Mouse (Mus musculus) myocyte (in vitro differentiated cells): ENCODE data around the gene Cast. TPM values are rescaled to one million over a fixed set of nuclear protein-coding genes. Genes with fewer than 3 reads are reported as not detected.

Source experiments
- H3K27me3 ChIP-seq: one replicate; pipeline ENCODE4 v1.6.1; 2011; ENCODE audit not compliant: control insufficient read depth, insufficient read depth, insufficient read length
- H3K36me3 ChIP-seq: one replicate; pipeline ENCODE4 v1.6.1; 2011; ENCODE audit not compliant: control insufficient read depth, insufficient read depth
- H3K4me2 ChIP-seq: one replicate; pipeline ENCODE4 v1.6.1; 2011; ENCODE audit warnings: low read depth, control low read depth
- H3K4me3 ChIP-seq: one replicate; pipeline ENCODE4 v1.5.1; 2011; ENCODE audit warnings: mild to moderate bottlenecking, control low read depth, moderate library complexity
- H3K79me2 ChIP-seq: one replicate; pipeline ENCODE4 v1.6.1; 2011; ENCODE audit not compliant: control insufficient read depth, insufficient read depth
- H3ac ChIP-seq: one replicate; pipeline ENCODE4 v1.6.1; 2011; ENCODE audit not compliant: control insufficient read depth, insufficient read length
- CEBPB ChIP-seq: IDR thresholded peaks from 2 replicates; pipeline ENCODE4 v1.6.1; 2011; ENCODE audit warnings: mild to moderate bottlenecking, moderate library complexity; ENCODE audit not compliant: poor library complexity, insufficient read depth, severe bottlenecking
- E2F4 ChIP-seq: IDR thresholded peaks from one replicate; pipeline ENCODE4 v1.6.1; 2011; ENCODE audit warnings: mild to moderate bottlenecking, control low read depth, moderate library complexity; ENCODE audit not compliant: insufficient read depth
- MAX ChIP-seq: IDR thresholded peaks from one replicate; pipeline ENCODE4 v1.6.1; 2011; ENCODE audit warnings: low read depth, mild to moderate bottlenecking, control low read depth
- MYOD1 ChIP-seq, 3 experiments: IDR thresholded peaks; one replicate each; pipeline ENCODE4 v1.6.1; 2011; ENCODE audit warnings: control low read depth in 2 of 3, low read depth in 2 of 3, mild to moderate bottlenecking in 2 of 3, moderate library complexity in 1 of 3; ENCODE audit not compliant: insufficient read length in 2 of 3, control insufficient read depth in 1 of 3
- MYOG ChIP-seq, 3 experiments: IDR thresholded peaks; one replicate each; pipeline ENCODE4 v1.6.1; 2011; ENCODE audit warnings: control low read depth in 2 of 3, low read depth in 2 of 3, mild to moderate bottlenecking in 2 of 3; ENCODE audit not compliant: insufficient read length in 2 of 3, control insufficient read depth in 1 of 3, insufficient read depth in 1 of 3
- POLR2A ChIP-seq: IDR thresholded peaks from one replicate; pipeline ENCODE4 v1.6.1; 2011; ENCODE audit warnings: low read depth, mild to moderate bottlenecking, control low read depth, moderate library complexity; ENCODE audit not compliant: insufficient read length
- POLR2AphosphoS2 ChIP-seq: IDR thresholded peaks from one replicate; pipeline ENCODE4 v1.6.1; 2011; ENCODE audit warnings: low read depth, control low read depth; ENCODE audit not compliant: insufficient read length
- REST ChIP-seq: IDR thresholded peaks from one replicate; pipeline ENCODE4 v1.6.1; 2011; ENCODE audit warnings: mild to moderate bottlenecking, control low read depth, moderate library complexity; ENCODE audit not compliant: insufficient read depth, insufficient read length
- SRF ChIP-seq: IDR thresholded peaks from one replicate; pipeline ENCODE4 v1.6.1; 2011; ENCODE audit warnings: low read depth; ENCODE audit not compliant: control insufficient read depth, insufficient read length
- TCF12 ChIP-seq: IDR thresholded peaks from one replicate; pipeline ENCODE4 v1.6.1; 2011; ENCODE audit warnings: mild to moderate bottlenecking, control low read depth; ENCODE audit not compliant: poor library complexity, insufficient read depth, severe bottlenecking
- TCF3 ChIP-seq: IDR thresholded peaks from one replicate; pipeline ENCODE4 v1.6.1; 2011; ENCODE audit warnings: low read depth, control low read depth; ENCODE audit not compliant: insufficient read length
- USF1 ChIP-seq: IDR thresholded peaks from one replicate; pipeline ENCODE4 v1.6.1; 2011; ENCODE audit warnings: low read depth, mild to moderate bottlenecking, control low read depth, moderate library complexity
- polyA plus RNA-seq: library from polyadenylated mRNA; unstranded; fragments of >200 nt; fragmentation: generic; extraction: Trizol; gene quantifications from one replicate; pipeline ENCODE4 v1.2.1, GENCODE M21; 2012; ENCODE audit warnings: missing spikeins

Cast gene
- polyA plus RNA-seq, 1 experiment, result 32.4 TPM

GRCm38 (mm10) chr13:74762741-74763140 lies 45.9 kb downstream of the Cast start:
- H3ac ChIP-seq, result no peak overlapping the region
- H3K4me3 ChIP-seq, result no peak overlapping the region
- no peak for TF ChIP-seq POLR2AphosphoS2
- TF ChIP-seq TCF12, result no peak
- TF ChIP-seq MAX, result no peak
- TF ChIP-seq E2F4, result no peak
- no peak for TF ChIP-seq MYOD1 (IDR thresholded peaks at IDR 0.05; ENCODE audit: control insufficient read depth in 1 of 3, insufficient read length in 2 of 3, low read depth in 2 of 3)
- no peak for TF ChIP-seq USF1
- TF ChIP-seq MYOG (IDR thresholded peaks at IDR 0.05; ENCODE audit: control insufficient read depth in 1 of 3, insufficient read depth in 1 of 3, insufficient read length in 2 of 3, low read depth in 2 of 3), result no peak
- no peak for TF ChIP-seq POLR2A
- no peak for TF ChIP-seq CEBPB
- no peak for TF ChIP-seq SRF
- no peak for TF ChIP-seq TCF3
- TF ChIP-seq REST, result no peak
- H3K27me3 ChIP-seq, result no peaks in the 10 kb centered on the region
- H3K36me3 ChIP-seq, result peaks cover 4% of the 10 kb centered on the region
- no peak overlapping the region for H3K4me2 ChIP-seq
- peaks cover 7% of the 10 kb centered on the region for H3K79me2 ChIP-seq

GRCm38 (mm10) chr13:74759152-74759551 lies 49.5 kb downstream of the Cast start:
- no peak overlapping the region for H3ac ChIP-seq
- H3K27me3 ChIP-seq, result no peaks in the 10 kb centered on the region
- no peak overlapping the region for H3K4me2 ChIP-seq
- no peak for TF ChIP-seq POLR2A
- no peak for TF ChIP-seq POLR2AphosphoS2
- TF ChIP-seq REST, result no peak
- no peak for TF ChIP-seq TCF3
- TF ChIP-seq TCF12, result no peak
- TF ChIP-seq E2F4, result no peak
- no peak for TF ChIP-seq SRF
- no peak for TF ChIP-seq MYOD1 (IDR thresholded peaks at IDR 0.05; ENCODE audit: control insufficient read depth in 1 of 3, insufficient read length in 2 of 3, low read depth in 2 of 3)
- no peak for TF ChIP-seq CEBPB
- TF ChIP-seq MAX, result no peak
- TF ChIP-seq USF1, result no peak
- TF ChIP-seq MYOG (IDR thresholded peaks at IDR 0.05; ENCODE audit: control insufficient read depth in 1 of 3, insufficient read depth in 1 of 3, insufficient read length in 2 of 3, low read depth in 2 of 3), result no peak
- H3K79me2 ChIP-seq, result peaks cover 7% of the 10 kb centered on the region
- H3K36me3 ChIP-seq, result peaks cover 4% of the 10 kb centered on the region
- H3K4me3 ChIP-seq, result no peak overlapping the region

- Histone ChIP-seq H3K4me2 (no peak overlapping the region), H3K4me3 (no peak overlapping the region), H3K27me3 (no peaks in the 10 kb centered on the region), H3K79me2 (no peaks in the 10 kb centered on the region), H3ac (no peak overlapping the region), H3K36me3 (peaks cover 56% of the 10 kb centered on the region)
- TF ChIP-seq USF1 (no peak), MAX (no peak), POLR2AphosphoS2 (no peak), CEBPB (no peak), MYOD1 (IDR thresholded peaks at IDR 0.05; ENCODE audit: control insufficient read depth in 1 of 3, insufficient read length in 2 of 3, low read depth in 2 of 3) (no peak), TCF3 (no peak), E2F4 (no peak), POLR2A (no peak), REST (no peak), SRF (no peak), TCF12 (no peak), MYOG (IDR thresholded peaks at IDR 0.05; ENCODE audit: control insufficient read depth in 1 of 3, insufficient read depth in 1 of 3, insufficient read length in 2 of 3, low read depth in 2 of 3) (no peak)
These were observed 65.4 kb downstream of the Cast start for GRCm38 (mm10) chr13:74743219-74743618.

GRCm38 (mm10) chr13:74736396-74736795 lies 72.2 kb downstream of the Cast start:
- Histone ChIP-seq H3K4me3 (no peak overlapping the region), H3K79me2 (no peaks in the 10 kb centered on the region), H3K27me3 (no peaks in the 10 kb centered on the region), H3K36me3 (peaks cover 72% of the 10 kb centered on the region), H3ac (no peak overlapping the region), H3K4me2 (no peak overlapping the region)
- TF ChIP-seq REST, result no peak
- no peak for TF ChIP-seq MAX
- no peak for TF ChIP-seq E2F4
- TF ChIP-seq MYOG (IDR thresholded peaks at IDR 0.05; ENCODE audit: control insufficient read depth in 1 of 3, insufficient read depth in 1 of 3, insufficient read length in 2 of 3, low read depth in 2 of 3), result no peak
- TF ChIP-seq CEBPB, result no peak
- TF ChIP-seq TCF12, result no peak
- no peak for TF ChIP-seq SRF
- no peak for TF ChIP-seq MYOD1 (IDR thresholded peaks at IDR 0.05; ENCODE audit: control insufficient read depth in 1 of 3, insufficient read length in 2 of 3, low read depth in 2 of 3)
- TF ChIP-seq POLR2AphosphoS2, result no peak
- no peak for TF ChIP-seq TCF3
- no peak for TF ChIP-seq USF1
- TF ChIP-seq POLR2A, result no peak

- Histone ChIP-seq H3K79me2 (no peaks in the 10 kb centered on the region), H3K4me3 (no peak overlapping the region), H3K27me3 (no peaks in the 10 kb centered on the region), H3K4me2 (no peak overlapping the region), H3ac (no peak overlapping the region), H3K36me3 (peaks cover 75% of the 10 kb centered on the region)
- TF ChIP-seq REST (no peak), POLR2A (no peak), MAX (no peak), MYOG (IDR thresholded peaks at IDR 0.05; ENCODE audit: control insufficient read depth in 1 of 3, insufficient read depth in 1 of 3, insufficient read length in 2 of 3, low read depth in 2 of 3) (no peak), TCF12 (no peak), USF1 (no peak), MYOD1 (IDR thresholded peaks at IDR 0.05; ENCODE audit: control insufficient read depth in 1 of 3, insufficient read length in 2 of 3, low read depth in 2 of 3) (no peak), POLR2AphosphoS2 (no peak), TCF3 (no peak), E2F4 (no peak), SRF (no peak), CEBPB (no peak)
These were observed 72.8 kb downstream of the Cast start for GRCm38 (mm10) chr13:74735834-74736233.
